Mouse (Mus musculus) midbrain, embryonic 16.5 days (tissue): Measurements from ENCODE around the gene Kcnh5. TPM values are rescaled to one million over a fixed set of nuclear protein-coding genes. Genes with fewer than 3 reads are reported as not detected.

ENCODE experiments used
- ATAC-seq: fragments of 200-750 bp; cut with Nextera tagmentation; 2 replicates; pipeline ENCODE4 v1.8.0; 2017; ENCODE audit warnings: moderate TSS enrichment
- H3K27ac ChIP-seq: fragments of 300-500 bp; sonication (generic); 2 replicates; pipeline ENCODE4 v1.5.1; 2014; ENCODE audit warnings: mild to moderate bottlenecking, low read length, mixed read lengths
- H3K27me3 ChIP-seq: fragments of 300-500 bp; sonication (generic); 2 replicates; pipeline ENCODE4 v1.6.1; 2014; ENCODE audit warnings: low read depth, low read length, mixed read lengths; ENCODE audit not compliant: control insufficient read depth, insufficient read depth
- H3K36me3 ChIP-seq: fragments of 300-500 bp; sonication (generic); 2 replicates; pipeline ENCODE4 v1.6.1; 2014; ENCODE audit warnings: mild to moderate bottlenecking, low read length, moderate library complexity, mixed read lengths; ENCODE audit not compliant: control insufficient read depth, insufficient read depth
- H3K4me1 ChIP-seq: fragments of 300-500 bp; sonication (generic); 2 replicates; pipeline ENCODE4 v1.6.1; 2014; ENCODE audit warnings: mild to moderate bottlenecking, low read length, mixed read lengths; ENCODE audit not compliant: control insufficient read depth, insufficient read depth
- H3K4me2 ChIP-seq: fragments of 300-500 bp; sonication (generic); 2 replicates; pipeline ENCODE4 v1.6.1; 2014; ENCODE audit warnings: mild to moderate bottlenecking, low read length, mixed read lengths
- H3K4me3 ChIP-seq: fragments of 300-500 bp; sonication (generic); 2 replicates; pipeline ENCODE4 v1.5.1; 2014; ENCODE audit warnings: low read depth, mild to moderate bottlenecking, low read length, moderate library complexity, mixed read lengths
- H3K9ac ChIP-seq: fragments of 300-500 bp; sonication (generic); 2 replicates; pipeline ENCODE4 v1.6.1; 2014; ENCODE audit warnings: low read depth, low read length, mixed read lengths
- H3K9me3 ChIP-seq: fragments of 300-500 bp; sonication (generic); replicated peaks from 2 replicates; pipeline ENCODE4 v1.6.1; 2014; ENCODE audit warnings: mild to moderate bottlenecking, low read length, mixed read lengths; ENCODE audit not compliant: control insufficient read depth, poor library complexity, severe bottlenecking
- WGBS: fragments of 180-500 bp; shearing (Covaris S2); extraction: QIAGEN DNeasy Blood & Tissue Kit; methylation state at CpG from one replicate; pipeline ENCODE4 v1.1.7; 2014; 5-methylcytosine and 5-hydroxymethylcytosine counted together
- polyA plus RNA-seq: library from polyadenylated mRNA; unstranded; fragments of >200 nt; fragmentation: Nextera tagmentation; extraction: Ambion mirVana; gene quantifications from 2 replicates; pipeline ENCODE4 v1.2.1, GENCODE M21; 2015

Kcnh5 gene
- polyA plus RNA-seq, 1 experiment from 2014 or later, result 4.1 TPM

- Histone ChIP-seq H3K4me2 (no peak overlapping the region), H3K9me3 (no peaks in the 10 kb centered on the region), H3K9ac (no peak overlapping the region), H3K27me3 (no peaks in the 10 kb centered on the region), H3K36me3 (no peaks in the 10 kb centered on the region), H3K27ac (no peak overlapping the region), H3K4me3 (no peak overlapping the region), H3K4me1 (no peaks in the 10 kb centered on the region)
- WGBS, result 73% methylated on average over 12 of the region's 12 CpGs
- no peak for ATAC-seq
Observed at GRCm38 (mm10) chr12:74848611-74849347, 328.4 kb downstream of the Kcnh5 start.

Other genes starting within 250 kb of the Kcnh5 start
- gene Rhoj, start 131.0 kb upstream of the Kcnh5 start, polyA plus RNA-seq, result 16.7 and 17.6 TPM in 2 replicates
- not detected in 2 replicates for gene Gphb5, start 239.4 kb upstream of the Kcnh5 start, polyA plus RNA-seq